Mouse (Mus musculus) kidney, embryonic 16.5 days (tissue): ENCODE measurements around the gene Fam189a1. TPM values are rescaled to one million over a fixed set of nuclear protein-coding genes. Genes with fewer than 3 reads are reported as not detected.

Experiments used
- ATAC-seq: fragments of 200-750 bp; cut with Nextera tagmentation; 2 replicates; pipeline ENCODE4 v1.8.0; 2017; ENCODE audit warnings: moderate TSS enrichment; ENCODE audit not compliant: low FRiP score, low TSS enrichment
- H3K27ac ChIP-seq: fragments of 300-500 bp; sonication (generic); 2 replicates; pipeline ENCODE4 v1.5.1; 2014; ENCODE audit warnings: low read length
- H3K27me3 ChIP-seq: fragments of 300-500 bp; sonication (generic); 2 replicates; pipeline ENCODE4 v1.6.1; 2014; ENCODE audit warnings: low read length, control low read depth, mixed read lengths; ENCODE audit not compliant: insufficient read depth
- H3K36me3 ChIP-seq: fragments of 300-500 bp; sonication (generic); 2 replicates; pipeline ENCODE4 v1.6.1; 2014; ENCODE audit warnings: low read length, control low read depth, mixed read lengths; ENCODE audit not compliant: insufficient read depth
- H3K4me1 ChIP-seq: fragments of 300-500 bp; sonication (generic); 2 replicates; pipeline ENCODE4 v1.6.1; 2014; ENCODE audit warnings: low read length, control low read depth, mixed read lengths; ENCODE audit not compliant: insufficient read depth
- H3K4me2 ChIP-seq: fragments of 300-500 bp; sonication (generic); replicated peaks from 2 replicates; pipeline ENCODE4 v1.6.1; 2014; ENCODE audit warnings: low read depth, low read length
- H3K4me3 ChIP-seq: fragments of 300-500 bp; sonication (generic); 2 replicates; pipeline ENCODE4 v1.5.1; 2014; ENCODE audit warnings: mild to moderate bottlenecking, low read length
- H3K9ac ChIP-seq: fragments of 300-500 bp; sonication (generic); replicated peaks from 2 replicates; pipeline ENCODE4 v1.6.1; 2014; ENCODE audit warnings: low read length
- H3K9me3 ChIP-seq: fragments of 300-500 bp; sonication (generic); 2 replicates; pipeline ENCODE4 v1.6.1; 2016; ENCODE audit warnings: low read length, control low read depth
- WGBS: fragments of 180-500 bp; shearing (Covaris S2); extraction: QIAGEN DNeasy Blood & Tissue Kit; methylation state at CpG from one replicate; pipeline ENCODE4 v1.1.7; 2014; 5-methylcytosine and 5-hydroxymethylcytosine counted together
- polyA plus RNA-seq: library from polyadenylated mRNA; unstranded; fragments of >200 nt; fragmentation: Nextera tagmentation; extraction: Ambion mirVana; gene quantifications from 2 replicates; pipeline ENCODE4 v1.2.1, GENCODE M21; 2015

The Fam189a1 gene
- polyA plus RNA-seq, 1 experiment from 2014 or later = 0.20 TPM

DNA sequence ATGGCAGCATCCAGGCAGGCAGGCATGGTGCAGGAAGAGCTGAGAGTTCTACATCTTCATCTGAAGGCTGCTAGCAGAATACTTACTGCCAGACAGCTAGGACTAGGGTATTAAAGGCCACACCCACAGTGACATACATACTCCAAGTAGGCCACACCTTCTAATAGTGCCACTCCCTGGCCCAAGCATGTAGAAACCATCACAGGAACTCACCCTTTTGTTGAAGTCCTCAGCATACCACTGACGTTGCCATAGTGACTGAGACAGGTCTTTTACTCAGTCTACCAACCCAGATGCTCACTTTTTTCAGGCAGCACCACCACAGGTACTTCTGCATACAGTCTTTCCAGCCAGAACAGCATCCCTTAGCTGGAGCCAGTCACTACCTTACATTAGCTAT lies 104.4 kb downstream of the Fam189a1 start:
- no peaks in the 10 kb centered on the region for H3K9me3 ChIP-seq
- no peak for ATAC-seq
- no peak overlapping the region for H3K27ac ChIP-seq
- H3K27me3 ChIP-seq = no peaks in the 10 kb centered on the region
- H3K36me3 ChIP-seq = no peaks in the 10 kb centered on the region
- no peak overlapping the region for H3K9ac ChIP-seq
- H3K4me3 ChIP-seq = no peak overlapping the region
- H3K4me1 ChIP-seq = no peaks in the 10 kb centered on the region
- H3K4me2 ChIP-seq = no peak overlapping the region
- 66% methylated on average over 1 of the region's 1 CpGs for WGBS

DNA sequence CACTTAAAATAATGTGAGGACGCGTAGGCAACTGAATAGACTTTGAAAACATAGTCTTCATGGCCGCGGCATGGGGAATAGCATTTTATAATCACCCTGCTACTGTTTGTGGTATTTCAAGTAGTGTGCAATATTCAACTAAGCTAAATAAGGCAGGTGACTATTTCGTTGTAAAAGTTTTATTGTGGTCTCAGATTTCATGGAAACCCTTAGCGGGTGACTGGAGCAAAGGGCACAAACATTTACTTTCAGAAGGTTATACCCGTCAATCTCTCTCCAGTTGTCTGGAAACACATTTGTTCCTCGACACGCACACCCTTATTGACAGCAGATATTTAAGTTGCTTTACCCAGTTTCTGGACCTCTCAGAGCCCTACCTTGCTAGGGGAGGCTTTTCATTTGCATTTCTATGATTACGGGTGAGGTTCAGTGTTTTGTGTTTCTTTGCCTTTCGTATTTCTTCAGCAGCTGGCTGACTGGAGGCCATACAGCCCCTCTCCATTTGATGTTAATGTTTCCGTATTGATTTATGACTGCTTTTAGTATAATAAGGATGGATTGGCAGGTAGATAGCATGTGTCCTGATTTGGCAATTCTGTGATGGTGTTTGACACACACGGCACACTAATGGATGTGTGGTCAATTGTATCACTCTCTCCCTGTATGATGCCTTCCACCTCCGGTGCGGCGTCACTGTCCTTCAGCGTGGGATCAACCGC lies 107.0 kb downstream of the Fam189a1 start:
- Histone ChIP-seq H3K9me3 (no peaks in the 10 kb centered on the region), H3K4me2 (no peak overlapping the region), H3K36me3 (no peaks in the 10 kb centered on the region), H3K27ac (no peak overlapping the region), H3K9ac (no peak overlapping the region), H3K4me3 (no peak overlapping the region), H3K4me1 (no peaks in the 10 kb centered on the region), H3K27me3 (no peaks in the 10 kb centered on the region)
- 75% methylated on average over 18 of the region's 18 CpGs for WGBS
- ATAC-seq = no peak

DNA sequence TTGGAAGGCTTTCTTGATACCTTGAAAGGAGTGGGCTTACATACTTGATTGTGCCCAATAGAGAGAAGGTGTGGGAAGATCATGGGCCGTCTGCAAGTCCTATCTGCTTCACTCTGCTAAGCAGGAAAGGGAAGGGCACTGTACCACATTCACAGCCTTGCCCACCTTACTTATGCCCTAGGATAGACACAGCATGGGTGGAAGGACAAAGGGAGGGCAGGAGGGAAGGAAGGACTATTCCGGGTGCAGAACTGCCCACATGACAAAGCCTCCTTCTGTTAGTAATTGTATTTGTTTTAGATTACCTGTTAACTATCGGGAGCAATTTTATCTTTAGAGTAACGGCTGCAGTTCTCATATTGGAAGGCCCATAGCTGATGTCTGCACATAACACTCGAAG lies 108.7 kb downstream of the Fam189a1 start:
- no peak overlapping the region for H3K4me2 ChIP-seq
- H3K9ac ChIP-seq = no peak overlapping the region
- ATAC-seq = no peak
- no peaks in the 10 kb centered on the region for H3K9me3 ChIP-seq
- WGBS = 59% methylated on average over 5 of the region's 5 CpGs
- H3K36me3 ChIP-seq = no peaks in the 10 kb centered on the region
- H3K27ac ChIP-seq = no peak overlapping the region
- no peaks in the 10 kb centered on the region for H3K4me1 ChIP-seq
- no peak overlapping the region for H3K4me3 ChIP-seq
- no peaks in the 10 kb centered on the region for H3K27me3 ChIP-seq

DNA sequence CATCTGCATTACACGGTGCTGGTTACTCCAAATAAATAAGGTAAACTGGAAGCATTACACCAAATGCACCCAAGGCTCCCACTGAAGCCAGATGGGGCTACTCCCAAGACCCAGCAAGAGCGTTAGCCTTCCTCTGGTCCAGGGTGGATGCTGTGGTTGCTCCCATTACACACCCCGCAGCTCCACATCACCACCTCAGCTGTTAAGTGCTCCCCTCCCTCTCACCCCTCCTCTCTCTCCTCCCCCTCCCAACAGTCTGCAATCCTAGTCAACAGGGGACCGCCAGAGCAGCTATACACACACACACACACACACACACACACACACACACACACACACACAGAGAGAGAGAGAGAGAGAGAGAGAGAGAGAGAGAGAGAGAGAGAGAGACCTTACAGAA lies 109.7 kb downstream of the Fam189a1 start:
- no peak overlapping the region for H3K9ac ChIP-seq
- H3K9me3 ChIP-seq = no peaks in the 10 kb centered on the region
- H3K4me3 ChIP-seq = no peak overlapping the region
- 60% methylated on average over 3 of the region's 4 CpGs for WGBS
- no peak overlapping the region for H3K4me2 ChIP-seq
- no peaks in the 10 kb centered on the region for H3K4me1 ChIP-seq
- no peak overlapping the region for H3K27ac ChIP-seq
- no peak for ATAC-seq
- H3K27me3 ChIP-seq = no peaks in the 10 kb centered on the region
- no peaks in the 10 kb centered on the region for H3K36me3 ChIP-seq

DNA sequence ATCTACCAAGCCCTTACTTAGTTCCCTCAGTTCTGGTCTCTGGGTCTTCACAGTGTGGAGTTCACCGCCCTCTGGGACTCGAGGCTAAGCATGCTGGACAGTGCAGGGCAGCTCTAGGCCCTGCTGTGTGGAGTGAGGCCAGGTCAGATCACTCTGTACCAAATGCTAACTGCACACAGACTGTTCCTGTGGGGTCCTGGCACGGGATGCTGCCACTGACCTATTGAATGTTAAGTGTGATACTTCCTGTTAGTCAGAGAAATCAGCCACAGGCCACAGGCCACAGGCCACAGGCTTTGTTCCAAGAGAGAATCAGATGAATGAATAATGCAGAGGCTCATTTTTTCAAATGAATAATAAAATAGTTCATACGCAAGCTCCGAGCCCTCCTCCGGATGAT lies 112.1 kb downstream of the Fam189a1 start:
- H3K9ac ChIP-seq = no peak overlapping the region
- no peak for ATAC-seq
- H3K27me3 ChIP-seq = no peaks in the 10 kb centered on the region
- WGBS = 63% methylated on average over 6 of the region's 6 CpGs
- H3K27ac ChIP-seq = no peak overlapping the region
- no peaks in the 10 kb centered on the region for H3K36me3 ChIP-seq
- H3K4me2 ChIP-seq = no peak overlapping the region
- H3K4me3 ChIP-seq = no peak overlapping the region
- H3K9me3 ChIP-seq = no peaks in the 10 kb centered on the region
- no peaks in the 10 kb centered on the region for H3K4me1 ChIP-seq

DNA sequence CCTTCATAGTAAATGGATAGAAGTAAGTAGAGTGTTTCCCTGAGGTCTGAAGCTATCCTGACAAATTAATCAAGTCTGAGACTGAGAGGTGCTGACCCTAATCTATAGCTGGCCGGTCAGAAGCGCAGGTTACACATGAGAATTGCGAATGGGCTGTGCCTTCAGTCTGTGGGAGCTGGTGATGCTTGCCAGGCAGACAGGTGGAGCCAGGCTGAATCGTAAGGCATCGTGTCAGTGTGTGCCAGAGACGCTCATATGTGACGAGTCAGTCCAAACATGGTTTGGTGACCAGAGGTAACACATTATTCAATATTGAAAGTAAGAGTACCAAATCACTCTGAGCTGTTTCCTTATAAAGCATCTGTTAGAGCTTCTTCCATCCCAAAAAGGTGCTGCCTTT lies 115.3 kb downstream of the Fam189a1 start:
- Histone ChIP-seq H3K9ac (no peak overlapping the region), H3K4me2 (no peak overlapping the region), H3K27me3 (no peaks in the 10 kb centered on the region), H3K4me1 (no peaks in the 10 kb centered on the region), H3K4me3 (no peak overlapping the region), H3K27ac (no peak overlapping the region), H3K9me3 (no peaks in the 10 kb centered on the region; the same call in 1 of the 2 replicates), H3K36me3 (no peaks in the 10 kb centered on the region)
- 94% methylated on average over 7 of the region's 7 CpGs for WGBS
- ATAC-seq = no peak

DNA sequence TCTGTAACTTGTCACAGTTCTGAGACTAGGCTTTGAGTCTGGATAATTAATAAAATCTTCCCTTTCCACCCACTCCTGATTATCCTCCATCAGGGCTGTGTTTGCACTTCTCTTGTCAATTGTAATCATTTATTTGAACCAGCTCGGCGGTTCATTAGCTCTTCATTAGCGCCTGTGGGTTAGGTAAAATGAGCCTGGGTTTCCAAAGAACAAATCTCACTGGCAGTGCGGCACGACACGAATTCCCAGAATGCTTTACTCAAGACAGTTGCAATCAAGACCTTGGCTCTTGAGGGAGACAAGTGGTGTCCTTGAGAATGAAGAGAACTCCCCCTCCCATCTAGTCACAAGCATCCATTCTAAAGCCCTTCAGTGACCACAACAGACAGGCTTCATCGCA lies 124.6 kb downstream of the Fam189a1 start:
- 89% methylated on average over 7 of the region's 7 CpGs for WGBS
- Histone ChIP-seq H3K9ac (no peak overlapping the region), H3K9me3 (no peaks in the 10 kb centered on the region), H3K4me1 (no peaks in the 10 kb centered on the region), H3K4me3 (no peak overlapping the region), H3K36me3 (no peaks in the 10 kb centered on the region), H3K27ac (no peak overlapping the region), H3K4me2 (no peak overlapping the region), H3K27me3 (no peaks in the 10 kb centered on the region)
- ATAC-seq = no peak

DNA sequence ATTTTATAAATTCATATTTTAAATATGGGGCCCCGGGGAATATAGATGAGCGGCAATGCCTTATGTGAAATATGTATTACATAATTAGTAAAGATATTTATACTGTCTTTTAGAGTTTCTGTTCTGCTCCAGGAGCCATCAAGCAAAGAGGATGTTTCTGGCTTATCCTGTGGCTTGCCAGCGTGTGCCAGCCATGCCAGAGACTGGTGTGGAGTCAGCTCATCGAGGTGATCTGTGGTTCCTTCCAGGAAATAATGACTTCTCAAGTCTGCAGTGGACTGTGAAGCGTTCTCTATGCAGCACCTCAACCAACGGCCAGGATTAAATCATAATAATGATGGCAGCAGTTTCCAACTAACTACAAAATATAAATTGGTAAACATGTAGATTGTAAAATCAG lies 125.2 kb downstream of the Fam189a1 start:
- H3K9ac ChIP-seq = no peak overlapping the region
- H3K27me3 ChIP-seq = no peaks in the 10 kb centered on the region
- H3K9me3 ChIP-seq = no peaks in the 10 kb centered on the region
- no peak overlapping the region for H3K4me3 ChIP-seq
- H3K4me2 ChIP-seq = no peak overlapping the region
- WGBS = 84% methylated on average over 6 of the region's 6 CpGs
- H3K4me1 ChIP-seq = no peaks in the 10 kb centered on the region
- no peak for ATAC-seq
- H3K36me3 ChIP-seq = no peaks in the 10 kb centered on the region
- no peak overlapping the region for H3K27ac ChIP-seq

DNA sequence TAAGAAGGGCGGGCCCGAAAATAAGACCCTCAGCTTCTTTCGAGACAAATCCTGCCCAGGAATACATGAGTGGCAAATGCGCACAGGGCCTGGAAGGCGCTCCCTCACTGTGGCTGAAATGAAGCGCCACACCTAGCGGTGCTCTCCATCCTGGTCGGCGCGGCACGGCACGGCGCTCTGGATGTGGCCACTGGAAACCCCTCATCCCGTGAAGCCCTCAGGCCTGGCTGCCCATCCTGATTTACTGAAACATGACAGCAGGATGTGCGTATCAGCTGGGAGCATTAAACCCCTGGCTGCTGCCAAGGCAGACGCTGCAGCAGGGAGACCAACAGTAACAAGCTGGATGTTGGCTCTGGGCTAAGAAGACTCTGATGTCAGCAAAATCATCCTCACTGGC lies 126.4 kb downstream of the Fam189a1 start:
- Histone ChIP-seq H3K27ac (no peak overlapping the region), H3K9ac (no peak overlapping the region), H3K27me3 (no peaks in the 10 kb centered on the region), H3K9me3 (peaks cover 7% of the 10 kb centered on the region; the same call in 1 of the 2 replicates), H3K4me2 (no peak overlapping the region), H3K36me3 (no peaks in the 10 kb centered on the region), H3K4me1 (no peaks in the 10 kb centered on the region), H3K4me3 (no peak overlapping the region)
- ATAC-seq = no peak
- WGBS = 89% methylated on average over 16 of the region's 16 CpGs

DNA sequence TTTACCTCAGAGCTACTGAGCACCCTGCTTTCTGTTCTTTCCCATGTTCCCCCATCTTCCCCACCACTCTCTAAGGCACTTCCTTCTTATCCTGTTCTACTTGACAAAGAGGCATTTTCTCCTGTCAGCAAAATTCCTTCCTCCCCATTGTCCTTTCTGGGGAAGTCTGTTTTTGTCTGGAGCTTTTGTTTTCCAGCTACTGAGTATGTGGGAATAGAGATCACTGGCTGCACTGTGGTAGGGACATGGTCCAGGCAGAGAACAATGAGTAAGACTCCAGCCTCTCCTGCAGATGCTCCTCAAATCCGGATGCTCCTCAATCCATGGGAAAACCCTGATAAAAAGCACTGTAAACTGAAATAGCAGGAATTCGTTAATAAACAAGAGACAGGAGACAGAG lies 135.1 kb downstream of the Fam189a1 start:
- no peak overlapping the region for H3K27ac ChIP-seq
- H3K9ac ChIP-seq = no peak overlapping the region
- peaks cover 7% of the 10 kb centered on the region; the same call in 1 of the 2 replicates for H3K9me3 ChIP-seq
- no peak for ATAC-seq
- WGBS = 65% methylated on average over 2 of the region's 2 CpGs
- H3K4me3 ChIP-seq = no peak overlapping the region
- H3K27me3 ChIP-seq = no peaks in the 10 kb centered on the region
- no peaks in the 10 kb centered on the region for H3K36me3 ChIP-seq
- no peaks in the 10 kb centered on the region for H3K4me1 ChIP-seq
- no peak overlapping the region for H3K4me2 ChIP-seq
